Mouse (Mus musculus) hindbrain, embryonic 11.5 days (tissue): ENCODE results near the gene Mcm5. TPM values are rescaled to one million over a fixed set of nuclear protein-coding genes. Genes with fewer than 3 reads are reported as not detected.

Experiments used
- ATAC-seq: fragments of 200-750 bp; cut with Nextera tagmentation; 2 replicates; pipeline ENCODE4 v1.8.0; 2017; ENCODE audit warnings: mild to moderate bottlenecking, moderate TSS enrichment, moderate library complexity; ENCODE audit not compliant: low FRiP score
- DNase-seq: peaks from one replicate; pipeline ENCODE4 v3.0.0-alpha.2; 2015; ENCODE audit warnings: low spot score
- H3K27ac ChIP-seq: fragments of 300-500 bp; sonication (generic); 2 replicates; pipeline ENCODE4 v1.5.1; 2014; ENCODE audit warnings: mild to moderate bottlenecking, low read depth, low read length
- H3K27me3 ChIP-seq: fragments of 300-500 bp; sonication (generic); 2 replicates; pipeline ENCODE4 v1.6.1; 2014; ENCODE audit warnings: mild to moderate bottlenecking, low read length, moderate library complexity, mixed read lengths; ENCODE audit not compliant: control insufficient read depth, insufficient read depth
- H3K36me3 ChIP-seq: fragments of 300-500 bp; sonication (generic); 2 replicates; pipeline ENCODE4 v1.6.1; 2014; ENCODE audit warnings: mild to moderate bottlenecking, low read length, moderate library complexity, mixed read lengths; ENCODE audit not compliant: control insufficient read depth, insufficient read depth
- H3K4me1 ChIP-seq: fragments of 300-500 bp; sonication (generic); replicated peaks from 2 replicates; pipeline ENCODE4 v1.6.1; 2014; ENCODE audit warnings: low read length, mixed read lengths; ENCODE audit not compliant: control insufficient read depth, insufficient read depth
- H3K4me2 ChIP-seq: fragments of 300-500 bp; sonication (generic); replicated peaks from 2 replicates; pipeline ENCODE4 v1.6.1; 2014; ENCODE audit warnings: mild to moderate bottlenecking, low read depth, low read length
- H3K4me3 ChIP-seq: fragments of 300-500 bp; sonication (generic); 2 replicates; pipeline ENCODE4 v1.5.1; 2014; ENCODE audit warnings: low read depth, low read length
- H3K9ac ChIP-seq: fragments of 300-500 bp; sonication (generic); 2 replicates; pipeline ENCODE4 v1.6.1; 2014; ENCODE audit warnings: low read depth, low read length
- H3K9me3 ChIP-seq: fragments of 300-500 bp; sonication (generic); 2 replicates; pipeline ENCODE4 v1.6.1; 2016; ENCODE audit warnings: low read length; ENCODE audit not compliant: control insufficient read depth
- WGBS: fragments of 180-500 bp; shearing (Covaris S2); extraction: QIAGEN DNeasy Blood & Tissue Kit; methylation state at CpG from one replicate; pipeline ENCODE4 v1.1.7; 2014; 5-methylcytosine and 5-hydroxymethylcytosine counted together
- polyA plus RNA-seq: library from polyadenylated mRNA; unstranded; fragments of >200 nt; fragmentation: Nextera tagmentation; extraction: Ambion mirVana; gene quantifications from 2 replicates; pipeline ENCODE4 v1.2.1, GENCODE M21; 2014

The Mcm5 gene
- polyA plus RNA-seq = 133 and 155 TPM in 2 replicates

DNA sequence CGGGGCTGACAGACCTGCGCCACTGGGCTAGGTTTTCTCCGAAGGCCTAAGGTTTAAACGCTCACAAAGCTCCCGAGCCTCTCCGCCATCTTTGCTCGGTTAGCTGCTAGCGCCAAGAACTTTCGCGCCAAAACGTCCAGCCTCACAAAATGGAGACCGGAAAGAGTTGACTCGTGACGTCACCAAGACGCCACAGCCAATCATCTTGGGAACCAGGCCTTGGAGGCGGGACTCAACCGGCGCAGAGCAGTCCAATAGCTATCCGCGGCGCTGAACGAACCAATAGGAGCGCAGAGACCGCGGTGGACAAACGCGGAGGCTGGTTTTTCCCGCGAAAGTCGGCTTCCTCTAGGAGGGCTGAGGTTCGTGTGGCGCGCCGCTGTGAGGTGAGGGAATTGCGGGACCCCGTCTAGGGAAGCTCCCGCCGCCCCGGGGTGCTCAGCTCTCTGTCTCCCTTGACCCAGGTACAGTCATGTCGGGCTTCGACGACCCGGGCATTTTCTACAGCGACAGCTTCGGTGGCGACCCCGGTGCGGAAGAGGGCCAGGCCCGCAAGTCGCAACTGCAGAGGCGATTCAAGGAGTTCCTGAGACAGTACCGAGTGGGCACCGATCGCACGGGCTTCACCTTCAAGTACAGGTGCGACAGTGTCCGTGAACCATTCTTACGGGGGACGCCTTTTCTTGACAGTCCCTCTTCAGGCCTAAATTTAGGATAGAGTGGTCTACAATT, at the start of gene Mcm5:
TSS of gene Mcm5 (plus strand) at position 334 of the 732 bp plus-strand sequence.
- peak; percentile 100 for DNase-seq
- Histone ChIP-seq H3K4me2 (peak within 1 kb of the TSS; percentile 70), H3K9ac (peak within 1 kb of the TSS; percentile 80), H3K36me3 (peaks cover 4% of the 10 kb centered on the region; the same call in 1 of the 2 replicates), H3K27ac (peak within 1 kb of the TSS; percentile 82), H3K4me1 (0 out of 2 replicates have a peak, but pooled peaks cover 2% of the 10 kb centered on the region), H3K9me3 (no peaks in the 10 kb centered on the region), H3K4me3 (peak within 1 kb of the TSS; percentile 69), H3K27me3 (no peaks in the 10 kb centered on the region)
- under 1% methylated on average over 59 of the region's 59 CpGs for WGBS
- peak; percentile 98 for ATAC-seq

DNA sequence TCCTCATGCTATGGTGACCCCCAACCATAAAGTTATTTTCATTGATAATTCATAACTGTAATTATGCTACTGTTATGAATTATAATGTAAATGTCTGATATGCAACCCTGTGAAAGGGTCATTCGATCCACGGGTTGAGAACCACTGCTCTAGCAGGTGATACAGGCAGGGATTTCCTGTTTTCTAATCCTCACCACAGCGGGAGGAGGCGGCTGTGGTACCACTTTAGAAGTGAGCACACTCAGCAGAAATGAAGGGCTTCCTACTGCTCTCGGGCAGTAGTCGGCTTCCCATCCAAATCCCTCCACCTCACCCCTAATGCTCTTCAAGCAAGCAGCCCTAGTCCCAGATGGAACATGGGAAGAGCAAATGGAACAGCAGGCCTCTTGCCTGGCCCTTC, 49.3 kb upstream of the Mcm5 start:
- no peak overlapping the region for H3K4me3 ChIP-seq
- WGBS = 81% methylated on average over 6 of the region's 6 CpGs
- H3K27me3 ChIP-seq = no peaks in the 10 kb centered on the region
- no peaks in the 10 kb centered on the region for H3K36me3 ChIP-seq
- H3K4me2 ChIP-seq = no peak overlapping the region
- no peak overlapping the region for H3K27ac ChIP-seq
- no peak for DNase-seq
- H3K4me1 ChIP-seq = 0 out of 2 replicates have a peak, but pooled peaks cover 2% of the 10 kb centered on the region
- H3K9me3 ChIP-seq = no peaks in the 10 kb centered on the region
- H3K9ac ChIP-seq = no peak overlapping the region
- ATAC-seq = no peak

DNA sequence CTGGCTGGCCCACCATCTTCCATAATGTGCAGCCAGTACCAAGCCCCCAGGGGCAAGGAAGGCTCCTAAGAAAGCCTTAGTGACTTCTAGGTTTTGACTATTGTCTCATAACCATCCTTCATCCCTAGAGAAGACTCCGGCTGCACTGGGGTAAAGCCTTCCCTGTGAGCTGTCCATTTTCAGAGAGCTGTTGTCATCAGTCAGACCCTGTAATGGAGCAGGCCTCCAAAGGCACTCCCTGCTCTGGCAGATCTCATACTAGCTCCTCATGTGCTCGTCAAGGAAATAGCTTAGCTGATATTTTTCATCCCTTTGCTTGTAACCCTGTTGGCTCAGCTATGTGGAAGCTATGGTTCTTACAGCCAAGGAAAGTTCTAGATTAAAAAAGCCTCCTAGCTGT, 48.6 kb upstream of the Mcm5 start:
- Histone ChIP-seq H3K4me1 (0 out of 2 replicates have a peak, but pooled peaks cover 2% of the 10 kb centered on the region), H3K9me3 (no peaks in the 10 kb centered on the region), H3K27me3 (no peaks in the 10 kb centered on the region), H3K27ac (no peak overlapping the region), H3K36me3 (no peaks in the 10 kb centered on the region), H3K9ac (no peak overlapping the region), H3K4me3 (no peak overlapping the region), H3K4me2 (no peak overlapping the region)
- DNase-seq = no peak
- ATAC-seq = no peak
- WGBS = 82% methylated on average over 2 of the region's 2 CpGs

DNA sequence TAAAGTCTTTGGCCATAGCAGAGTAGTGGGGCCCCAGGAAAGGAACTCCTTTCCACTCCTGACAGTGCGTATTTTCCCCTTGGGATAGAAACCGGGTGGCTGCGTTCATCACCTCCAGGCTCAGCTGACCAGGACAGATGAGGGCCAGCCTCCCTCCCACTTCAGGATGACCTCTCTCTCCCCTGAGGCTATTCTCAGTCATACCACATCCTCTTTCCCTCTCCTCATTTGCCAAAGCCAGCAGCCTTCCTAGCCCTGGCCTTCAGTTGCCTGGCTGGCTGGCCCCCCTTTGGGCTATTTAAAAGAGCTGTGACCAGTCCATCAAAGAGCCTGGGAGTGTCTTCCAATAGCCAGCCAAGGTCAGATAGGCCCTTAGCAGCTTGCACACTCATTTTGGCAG, 46.1 kb upstream of the Mcm5 start:
- H3K27me3 ChIP-seq = no peaks in the 10 kb centered on the region
- DNase-seq (no peak), ATAC-seq (no peak)
- no peaks in the 10 kb centered on the region for H3K9me3 ChIP-seq
- 0 out of 2 replicates have a peak, but pooled peaks cover 2% of the 10 kb centered on the region for H3K4me1 ChIP-seq
- 74% methylated on average over 3 of the region's 3 CpGs for whole genome bisulfite sequencing
- H3K36me3 ChIP-seq = no peaks in the 10 kb centered on the region
- no peak overlapping the region for H3K9ac ChIP-seq
- no peak overlapping the region for H3K4me2 ChIP-seq
- H3K27ac ChIP-seq = no peak overlapping the region
- H3K4me3 ChIP-seq = no peak overlapping the region

DNA sequence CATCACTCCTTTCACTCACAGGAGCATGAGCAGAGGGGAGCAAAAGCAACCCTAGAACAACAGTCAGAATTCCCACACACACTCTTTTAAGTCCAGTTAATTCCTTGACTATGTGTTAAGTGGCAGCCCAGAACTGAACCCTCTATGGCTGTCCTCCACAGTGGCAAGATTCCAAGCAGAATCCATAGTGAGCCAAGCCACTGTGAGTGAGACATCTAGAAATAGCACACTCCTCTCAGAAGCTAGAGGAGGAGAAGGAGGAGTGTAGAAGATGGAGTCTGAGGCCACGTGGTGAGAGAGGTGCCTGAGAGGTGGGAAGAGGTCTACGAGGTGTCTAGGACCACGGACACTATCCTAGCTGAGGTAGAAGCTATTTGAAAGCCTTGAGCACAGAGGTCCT, 44.6 kb upstream of the Mcm5 start:
- DNase-seq = no peak
- H3K4me2 ChIP-seq = no peak overlapping the region
- no peak for ATAC-seq
- no peak overlapping the region for H3K27ac ChIP-seq
- no peak overlapping the region for H3K9ac ChIP-seq
- H3K4me1 ChIP-seq = 0 out of 2 replicates have a peak, but pooled peaks cover 2% of the 10 kb centered on the region
- no peaks in the 10 kb centered on the region for H3K9me3 ChIP-seq
- H3K36me3 ChIP-seq = no peaks in the 10 kb centered on the region
- WGBS = 93% methylated on average over 3 of the region's 3 CpGs
- no peak overlapping the region for H3K4me3 ChIP-seq
- no peaks in the 10 kb centered on the region for H3K27me3 ChIP-seq

DNA sequence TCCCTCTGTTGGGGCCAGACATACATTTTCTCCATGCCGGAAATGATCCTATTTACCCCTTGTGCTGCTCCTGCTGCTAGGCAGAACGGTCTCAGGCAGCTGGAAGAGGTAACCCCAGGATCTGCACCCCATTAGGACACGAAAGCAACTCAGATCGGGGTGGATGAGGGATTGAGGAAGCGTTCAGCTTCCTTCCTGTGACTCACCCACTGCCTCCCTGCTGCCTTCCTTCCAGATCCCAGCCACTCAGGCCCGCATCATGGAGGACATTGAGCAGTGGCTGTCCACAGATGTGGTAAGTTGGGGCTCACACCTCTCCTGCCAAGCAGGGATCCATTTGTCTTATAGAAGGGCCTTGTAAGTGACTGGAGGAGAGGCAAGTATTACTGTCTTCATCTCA, 42.1 kb upstream of the Mcm5 start:
- no peaks in the 10 kb centered on the region for H3K36me3 ChIP-seq
- DNase-seq (no peak), ATAC-seq (no peak)
- H3K9me3 ChIP-seq = no peaks in the 10 kb centered on the region
- no peak overlapping the region for H3K4me3 ChIP-seq
- no peak overlapping the region for H3K4me2 ChIP-seq
- H3K4me1 ChIP-seq = 0 out of 2 replicates have a peak, but pooled peaks cover 2% of the 10 kb centered on the region
- WGBS = 80% methylated on average over 6 of the region's 6 CpGs
- H3K27ac ChIP-seq = no peak overlapping the region
- no peaks in the 10 kb centered on the region for H3K27me3 ChIP-seq
- no peak overlapping the region for H3K9ac ChIP-seq

DNA sequence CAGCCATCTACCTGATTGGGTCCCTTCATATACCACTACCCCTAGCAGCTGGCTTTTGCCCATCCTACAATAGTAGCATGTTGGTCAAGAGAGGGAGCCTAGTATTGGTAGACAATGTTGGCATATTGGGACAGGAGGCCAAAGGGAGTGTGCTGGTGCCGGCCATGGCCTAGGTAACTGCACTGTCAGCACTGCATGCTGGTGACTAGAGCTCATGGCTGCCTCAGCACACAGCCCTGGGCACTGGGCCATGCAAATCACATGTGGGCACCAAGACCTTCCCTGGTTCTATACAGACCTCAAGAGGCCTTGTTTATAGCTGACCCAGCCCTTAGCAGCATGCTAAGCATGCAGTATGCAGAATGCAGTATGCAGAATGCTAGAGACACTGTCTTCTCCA, 39.1 kb upstream of the Mcm5 start:
- Histone ChIP-seq H3K4me2 (no peak overlapping the region), H3K27me3 (no peaks in the 10 kb centered on the region), H3K4me1 (no peaks in the 10 kb centered on the region), H3K27ac (no peak overlapping the region), H3K9ac (no peak overlapping the region), H3K9me3 (no peaks in the 10 kb centered on the region), H3K4me3 (no peak overlapping the region), H3K36me3 (no peaks in the 10 kb centered on the region)
- DNase-seq = no peak
- 87% methylated on average over 1 of the region's 1 CpGs for WGBS
- no peak for ATAC-seq

DNA sequence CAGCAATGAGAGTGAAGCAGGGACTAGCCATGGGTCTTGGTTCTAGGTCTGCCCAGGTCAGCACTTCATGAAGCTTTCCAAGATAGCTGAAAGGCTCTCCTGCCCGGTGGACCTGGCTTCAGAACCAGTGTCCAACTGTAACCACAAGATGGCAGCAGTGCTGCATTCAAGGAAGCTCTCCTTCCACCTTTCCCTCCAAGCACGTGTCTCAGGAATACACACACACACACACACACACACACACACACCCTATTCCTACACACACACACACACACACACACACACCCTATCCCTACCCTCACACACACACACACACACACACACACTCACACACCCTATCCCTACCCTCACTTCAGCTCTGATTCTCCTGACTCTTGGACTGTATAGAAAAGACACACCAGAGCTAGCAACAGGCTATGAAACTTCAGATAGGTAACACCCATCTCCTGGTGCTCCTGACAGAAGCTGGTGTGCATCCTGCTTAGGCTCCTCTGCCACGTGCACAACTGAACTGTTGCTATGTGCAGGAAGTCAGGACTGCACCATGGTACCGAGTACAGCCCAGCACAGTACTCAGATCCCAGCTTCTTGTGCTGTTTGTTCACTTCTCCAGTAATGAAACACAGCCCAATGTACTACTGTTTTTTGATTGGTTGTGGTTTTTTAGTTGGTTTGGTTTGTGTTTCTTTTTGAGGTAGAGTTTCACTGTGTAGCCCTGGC, 37.6 kb upstream of the Mcm5 start:
- DNase-seq = peak; percentile 84
- no peak overlapping the region for H3K4me3 ChIP-seq
- no peaks in the 10 kb centered on the region for H3K9me3 ChIP-seq
- ATAC-seq = peak; percentile 86
- WGBS = 28% methylated on average over 4 of the region's 4 CpGs
- no peak overlapping the region for H3K27ac ChIP-seq
- no peak overlapping the region for H3K4me2 ChIP-seq
- H3K36me3 ChIP-seq = no peaks in the 10 kb centered on the region
- H3K4me1 ChIP-seq = no peaks in the 10 kb centered on the region
- H3K27me3 ChIP-seq = no peaks in the 10 kb centered on the region
- no peak overlapping the region for H3K9ac ChIP-seq
